Mouse (Mus musculus): ENCODE data around the gene Foxred2.
A peak's percentile ranks its signal among the peaks of the same experiment; 100 is the strongest.

Foxred2 gene

DNA sequence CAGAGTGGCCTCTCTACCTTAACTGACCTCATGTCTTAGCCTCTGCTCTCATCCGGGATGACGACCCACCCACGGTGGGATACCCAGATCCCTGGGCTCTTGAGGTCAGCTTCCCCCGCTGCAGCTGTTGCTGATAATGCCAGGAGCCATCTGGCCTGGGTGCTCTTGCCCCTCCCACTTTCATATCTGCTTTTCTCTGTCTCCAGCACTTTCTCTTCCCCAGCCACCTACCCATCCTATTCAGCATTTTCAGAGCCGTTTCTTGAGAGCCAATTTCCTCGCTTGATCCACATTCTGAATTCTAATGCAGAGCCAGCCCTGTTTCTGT, 24.9 kb downstream of the Foxred2 start:
- Histone ChIP-seq H3K27me3 (ENCODE audit: control insufficient read depth, insufficient read depth, low read length, poor library complexity, severe bottlenecking) (no peaks in the 10 kb centered on the region), H3K36me3 (ENCODE audit: control insufficient read depth, insufficient read depth, low read length, poor library complexity, severe bottlenecking) (peaks cover 2% of the 10 kb centered on the region)
- DNase-seq (ENCODE audit: low read depth, low spot score), result peak; percentile 68

DNA sequence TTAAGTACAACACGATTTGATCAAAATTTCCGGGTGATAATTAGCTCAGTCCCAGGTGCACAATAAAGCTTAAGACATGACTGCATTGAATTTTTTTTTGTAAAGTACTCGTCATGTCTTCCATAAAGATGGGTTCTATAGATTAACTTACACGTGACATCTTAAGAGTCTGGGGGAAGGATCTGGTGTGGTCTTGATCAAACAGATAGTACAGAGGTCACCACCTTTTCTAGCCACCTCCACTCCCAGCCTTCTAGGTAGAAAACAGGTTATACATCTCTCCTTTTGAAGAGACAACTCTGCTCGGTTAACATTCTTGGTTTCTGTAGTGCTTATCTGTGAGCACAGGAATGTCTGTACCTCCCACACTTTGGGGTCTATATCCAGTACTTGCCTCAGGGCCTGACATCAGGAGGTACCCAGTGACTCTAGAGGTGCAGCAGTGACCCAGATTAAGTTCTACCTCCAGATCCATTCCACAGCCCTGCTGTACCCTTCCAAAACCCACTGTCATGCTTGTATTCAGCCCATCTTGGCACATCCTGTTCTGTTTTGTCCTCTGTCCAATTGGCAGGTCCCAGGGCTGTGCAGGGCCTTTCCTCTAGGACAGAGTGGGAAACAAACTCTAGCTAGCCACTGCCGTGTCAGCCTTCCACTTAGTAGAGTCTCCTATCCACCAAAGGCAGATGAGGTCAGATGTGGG, 25.4 kb downstream of the Foxred2 start:
- no peaks in the 10 kb centered on the region for H3K27me3 ChIP-seq (ENCODE audit: control insufficient read depth, insufficient read depth, low read length, poor library complexity, severe bottlenecking)
- no peak for DNase-seq (ENCODE audit: low read depth, low spot score)
- peaks cover 2% of the 10 kb centered on the region for H3K36me3 ChIP-seq (ENCODE audit: control insufficient read depth, insufficient read depth, low read length, poor library complexity, severe bottlenecking)

DNA sequence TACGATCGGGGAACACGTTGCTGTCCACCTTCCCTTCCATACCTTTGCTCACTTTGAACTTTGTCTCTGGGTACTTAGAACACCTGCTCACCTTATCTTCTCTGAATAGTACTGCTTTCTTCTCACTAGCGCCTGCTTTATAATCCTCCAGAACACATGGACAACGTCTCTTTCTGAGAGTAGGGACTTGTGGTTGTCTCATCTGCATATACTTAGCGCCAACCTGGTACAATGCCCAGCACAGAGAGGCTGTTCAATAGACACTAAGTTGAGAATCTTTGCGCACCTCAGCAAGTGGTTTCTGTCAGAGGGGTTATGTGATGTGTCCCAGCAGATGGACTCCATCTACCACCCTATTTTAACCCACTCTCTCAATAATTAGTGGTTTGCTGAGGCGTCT, 26.7 kb downstream of the Foxred2 start:
- no peak for DNase-seq (ENCODE audit: low read depth, low spot score)
- H3K27me3 ChIP-seq (ENCODE audit: control insufficient read depth, insufficient read depth, low read length, poor library complexity, severe bottlenecking), result no peaks in the 10 kb centered on the region
- H3K36me3 ChIP-seq (ENCODE audit: control insufficient read depth, insufficient read depth, low read length, poor library complexity, severe bottlenecking), result peaks cover 2% of the 10 kb centered on the region

DNA sequence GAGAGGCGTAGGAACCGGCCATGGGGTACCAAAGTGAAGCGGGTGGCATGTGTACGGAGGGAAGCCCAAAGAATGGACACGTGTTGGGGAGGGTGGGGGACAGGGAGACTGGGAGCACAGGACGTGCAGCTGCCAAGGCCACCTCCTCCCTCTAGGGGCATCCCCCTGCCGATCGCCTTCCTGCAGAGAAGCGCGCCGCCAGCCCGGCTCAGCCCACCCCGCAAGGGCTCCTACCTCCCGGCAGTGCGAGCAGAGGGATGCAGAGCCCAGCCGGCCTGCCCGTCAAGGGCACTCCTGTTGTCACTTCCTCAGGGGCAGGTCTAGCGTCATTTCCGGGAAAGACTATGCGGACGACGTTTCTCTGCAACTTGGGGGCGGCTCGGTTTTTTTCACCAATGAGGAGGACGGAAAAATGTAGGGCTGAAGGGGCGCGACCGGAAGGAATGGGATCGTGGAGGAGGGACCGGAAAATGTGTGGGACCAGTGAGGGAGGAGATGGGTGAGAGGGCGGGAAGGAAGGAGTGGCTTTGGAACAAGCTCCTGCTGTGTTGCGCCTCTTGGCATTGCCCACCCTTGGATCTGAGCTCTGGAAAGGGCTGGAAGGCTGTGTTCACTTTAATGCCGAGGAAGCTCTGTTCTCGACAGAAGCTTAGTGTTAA, 27.7 kb downstream of the Foxred2 start, which contains the start of gene Txn2:
Gene Txn2 (minus strand): TSS at position 334 of the 659 bp plus-strand sequence.
- no peaks in the 10 kb centered on the region for H3K27me3 ChIP-seq (ENCODE audit: control insufficient read depth, insufficient read depth, low read length, poor library complexity, severe bottlenecking)
- peak; percentile 96 for DNase-seq (ENCODE audit: low read depth, low spot score)
- peaks cover 6% of the 10 kb centered on the region for H3K36me3 ChIP-seq (ENCODE audit: control insufficient read depth, insufficient read depth, low read length, poor library complexity, severe bottlenecking)

DNA sequence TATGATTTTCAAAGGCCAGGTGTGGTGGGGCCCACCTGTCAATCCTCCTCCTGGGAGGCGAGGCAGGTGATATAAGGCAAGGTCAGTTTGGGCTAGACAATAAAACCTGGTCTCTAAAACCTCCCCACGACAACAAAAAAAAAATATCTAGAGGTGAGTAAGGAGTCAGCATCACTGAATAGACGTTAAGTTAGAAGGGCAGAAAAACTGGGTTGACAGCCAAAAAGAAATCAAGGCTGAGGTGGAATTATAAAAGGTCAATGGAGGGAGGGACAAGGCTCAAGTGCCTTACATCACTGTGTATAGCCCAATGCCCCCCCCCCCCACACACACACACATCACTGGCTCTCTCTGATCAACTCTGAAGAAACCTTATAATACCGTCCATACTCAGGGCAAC, 28.4 kb downstream of the Foxred2 start:
- no peaks in the 10 kb centered on the region for H3K27me3 ChIP-seq (ENCODE audit: control insufficient read depth, insufficient read depth, low read length, poor library complexity, severe bottlenecking)
- H3K36me3 ChIP-seq (ENCODE audit: control insufficient read depth, insufficient read depth, low read length, poor library complexity, severe bottlenecking), result peaks cover 9% of the 10 kb centered on the region
- DNase-seq (ENCODE audit: low read depth, low spot score), result no peak

DNA sequence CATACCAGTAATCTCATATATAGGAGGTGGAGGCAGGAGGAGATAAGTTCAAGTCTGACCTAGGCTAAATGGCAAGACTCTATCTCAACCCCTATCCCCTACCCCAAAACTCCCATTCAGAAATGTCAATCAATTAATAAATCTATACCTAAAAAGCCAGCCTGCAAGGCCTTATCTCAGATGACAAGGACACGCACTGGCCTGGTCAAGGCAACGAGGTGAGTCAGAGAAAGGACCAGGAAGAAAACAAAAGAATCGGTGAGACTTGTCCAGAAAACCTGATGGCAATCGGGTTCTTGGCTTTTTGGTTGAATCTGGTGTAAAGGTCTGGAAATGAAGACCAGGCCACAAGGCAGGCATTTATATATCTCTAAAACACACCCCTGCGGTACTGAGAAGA, 29.6 kb downstream of the Foxred2 start:
- H3K36me3 ChIP-seq (ENCODE audit: control insufficient read depth, insufficient read depth, low read length, poor library complexity, severe bottlenecking), result peaks cover 9% of the 10 kb centered on the region
- no peaks in the 10 kb centered on the region for H3K27me3 ChIP-seq (ENCODE audit: control insufficient read depth, insufficient read depth, low read length, poor library complexity, severe bottlenecking)
- DNase-seq (ENCODE audit: low read depth, low spot score), result no peak

DNA sequence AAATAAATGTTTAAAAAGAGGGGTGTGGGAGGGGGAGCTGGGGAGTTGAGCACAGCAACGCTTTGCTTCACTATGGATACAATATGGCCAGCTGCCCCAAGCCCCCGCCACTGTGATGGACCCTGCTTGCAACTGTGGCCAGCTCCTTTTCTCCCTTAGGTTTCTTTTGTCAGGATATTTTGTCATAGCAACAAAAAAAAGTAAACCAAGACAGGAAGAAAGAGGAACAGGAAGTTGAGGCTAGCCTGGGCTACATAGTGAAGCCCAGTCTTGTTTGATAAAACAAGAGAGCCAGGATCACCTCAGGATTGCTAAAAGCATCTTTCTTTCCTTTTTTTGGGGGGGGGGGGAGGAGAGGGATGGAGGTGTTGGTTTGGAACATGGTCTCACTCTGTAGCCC, 31.3 kb downstream of the Foxred2 start:
- Histone ChIP-seq H3K27me3 (ENCODE audit: control insufficient read depth, insufficient read depth, low read length, poor library complexity, severe bottlenecking) (no peaks in the 10 kb centered on the region), H3K36me3 (ENCODE audit: control insufficient read depth, insufficient read depth, low read length, poor library complexity, severe bottlenecking) (peaks cover 9% of the 10 kb centered on the region)
- DNase-seq (ENCODE audit: low read depth, low spot score), result no peak

DNA sequence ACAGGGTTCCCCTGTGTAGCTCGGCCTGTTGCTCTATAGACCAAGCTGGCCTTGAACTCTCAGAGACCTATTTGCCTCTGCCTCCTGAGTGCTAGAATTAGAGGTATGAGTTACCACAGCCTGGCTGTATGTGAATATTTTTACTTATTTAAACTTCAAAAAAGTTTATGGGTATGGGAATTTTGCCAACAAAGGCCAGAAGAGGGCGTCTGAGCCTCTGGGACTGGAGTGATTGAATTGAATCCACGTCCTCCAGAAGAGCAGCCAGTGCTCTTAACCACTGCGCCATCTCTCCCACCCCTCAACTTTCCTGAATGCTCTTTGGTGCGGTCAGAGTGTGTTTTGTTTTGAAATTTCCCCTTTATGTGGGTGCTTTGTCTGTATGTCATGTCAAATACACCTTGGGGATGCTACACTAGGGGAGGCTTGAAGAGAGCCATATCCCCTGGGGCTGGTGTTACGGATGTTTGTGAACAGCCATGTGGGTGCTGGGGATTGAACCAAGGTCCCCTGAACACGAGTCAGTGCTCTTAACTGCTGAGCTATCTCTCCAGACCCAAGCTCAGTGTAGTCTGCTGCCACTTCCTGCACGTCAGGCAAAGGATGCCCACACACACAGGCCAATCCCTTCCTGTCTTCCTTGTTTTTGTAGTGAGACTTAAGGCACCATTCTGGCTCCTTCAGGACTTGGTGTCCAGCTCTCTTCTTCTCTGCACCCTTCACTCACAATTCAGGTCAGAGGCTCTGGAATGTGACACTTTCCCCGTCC, 33.1 kb downstream of the Foxred2 start:
- H3K27me3 ChIP-seq (ENCODE audit: control insufficient read depth, insufficient read depth, low read length, poor library complexity, severe bottlenecking), result no peaks in the 10 kb centered on the region
- H3K36me3 ChIP-seq (ENCODE audit: control insufficient read depth, insufficient read depth, low read length, poor library complexity, severe bottlenecking), result peaks cover 9% of the 10 kb centered on the region
- no peak for DNase-seq (ENCODE audit: low read depth, low spot score)

DNA sequence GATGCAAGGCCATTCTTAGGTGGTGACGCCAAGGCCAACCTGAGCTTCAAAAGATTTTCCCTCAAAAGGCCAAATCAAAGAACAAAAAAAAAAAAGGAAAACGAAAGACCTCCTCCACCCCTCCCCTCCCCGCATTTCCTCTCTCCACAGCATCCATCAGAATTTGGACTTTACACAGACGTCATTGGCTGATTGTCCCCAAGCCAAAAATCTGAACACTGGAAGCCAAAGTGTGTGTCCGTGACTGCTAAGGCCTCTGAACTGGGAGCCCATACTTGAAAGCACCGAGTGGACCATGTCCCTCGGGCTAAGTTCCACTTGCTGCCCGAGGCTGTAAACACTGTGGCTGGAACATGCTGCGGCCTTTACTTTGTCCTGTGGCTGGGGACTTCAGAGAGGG, 33.8 kb downstream of the Foxred2 start:
- no peak for DNase-seq (ENCODE audit: low read depth, low spot score)
- H3K27me3 ChIP-seq (ENCODE audit: control insufficient read depth, insufficient read depth, low read length, poor library complexity, severe bottlenecking), result no peaks in the 10 kb centered on the region
- peaks cover 10% of the 10 kb centered on the region for H3K36me3 ChIP-seq (ENCODE audit: control insufficient read depth, insufficient read depth, low read length, poor library complexity, severe bottlenecking)

DNA sequence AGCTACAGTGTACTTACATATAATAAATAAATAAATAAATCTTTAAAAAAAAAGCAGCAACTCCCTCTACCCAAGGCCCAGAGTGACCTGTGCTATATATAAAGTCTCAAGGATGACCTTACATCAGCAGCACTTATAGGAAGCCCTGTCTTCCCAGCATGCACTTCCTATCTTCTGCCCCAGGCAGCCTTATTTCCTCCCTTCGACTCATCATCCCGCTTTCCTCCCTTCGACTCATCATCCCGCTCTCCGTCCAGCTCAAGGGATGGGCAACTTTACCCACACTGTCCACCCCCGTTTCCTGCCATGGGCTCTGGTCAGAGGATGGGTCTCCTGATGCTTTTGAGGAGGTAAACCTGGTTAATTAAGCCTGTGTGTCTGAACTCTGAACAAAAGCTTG, 34.9 kb downstream of the Foxred2 start:
- H3K27me3 ChIP-seq (ENCODE audit: control insufficient read depth, insufficient read depth, low read length, poor library complexity, severe bottlenecking), result no peaks in the 10 kb centered on the region
- peaks cover 9% of the 10 kb centered on the region for H3K36me3 ChIP-seq (ENCODE audit: control insufficient read depth, insufficient read depth, low read length, poor library complexity, severe bottlenecking)
- DNase-seq (ENCODE audit: low read depth, low spot score), result no peak

DNA sequence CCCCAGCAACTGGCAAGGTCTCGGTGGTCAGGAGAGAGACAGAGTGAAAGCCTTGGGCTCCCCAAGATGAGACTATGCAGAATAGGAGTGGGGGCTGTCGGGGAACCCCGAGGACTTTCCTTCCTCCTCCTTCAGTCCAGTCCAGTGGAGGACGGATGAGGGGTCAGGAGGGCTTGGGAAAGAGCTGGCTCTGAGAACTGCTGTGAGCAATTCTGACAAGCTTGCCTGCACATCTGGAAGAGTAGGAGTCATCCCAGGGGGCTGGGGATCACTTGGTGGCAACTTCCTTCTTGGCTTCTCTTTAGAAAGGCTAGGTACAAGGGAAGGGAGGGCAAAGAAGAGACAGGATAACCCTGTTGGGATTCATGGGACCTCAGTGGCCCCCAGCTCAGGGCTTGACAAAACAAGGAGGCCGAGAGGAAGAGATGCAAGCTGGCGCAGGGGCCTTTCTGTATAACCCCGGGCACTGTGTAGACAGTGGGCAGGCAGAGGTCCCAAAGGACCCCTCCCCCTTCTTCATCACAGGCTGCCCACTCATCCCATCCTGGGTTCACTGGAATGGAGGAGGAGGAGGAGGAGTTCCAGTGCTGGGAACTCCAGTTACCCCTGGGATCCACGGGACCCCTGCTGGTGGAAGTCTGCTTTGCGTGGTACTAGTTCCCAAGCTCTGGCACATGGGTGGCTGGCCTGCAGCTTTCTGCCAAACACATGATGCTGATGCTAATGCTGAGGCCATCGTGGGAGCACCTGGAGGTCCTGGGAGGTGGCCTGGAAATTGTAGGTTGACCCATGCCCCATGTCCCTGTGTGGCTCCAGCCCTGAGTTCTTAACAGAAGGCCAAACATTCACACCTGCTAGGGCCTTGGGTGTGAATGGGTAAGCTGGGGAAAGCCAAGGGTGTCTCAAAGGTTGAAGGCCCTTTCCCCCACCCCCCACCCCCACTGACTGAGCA, 35.7 kb downstream of the Foxred2 start:
- Histone ChIP-seq H3K27me3 (ENCODE audit: control insufficient read depth, insufficient read depth, low read length, poor library complexity, severe bottlenecking) (no peaks in the 10 kb centered on the region), H3K36me3 (ENCODE audit: control insufficient read depth, insufficient read depth, low read length, poor library complexity, severe bottlenecking) (peaks cover 9% of the 10 kb centered on the region)
- DNase-seq (ENCODE audit: low read depth, low spot score), result peak; percentile 24

DNA sequence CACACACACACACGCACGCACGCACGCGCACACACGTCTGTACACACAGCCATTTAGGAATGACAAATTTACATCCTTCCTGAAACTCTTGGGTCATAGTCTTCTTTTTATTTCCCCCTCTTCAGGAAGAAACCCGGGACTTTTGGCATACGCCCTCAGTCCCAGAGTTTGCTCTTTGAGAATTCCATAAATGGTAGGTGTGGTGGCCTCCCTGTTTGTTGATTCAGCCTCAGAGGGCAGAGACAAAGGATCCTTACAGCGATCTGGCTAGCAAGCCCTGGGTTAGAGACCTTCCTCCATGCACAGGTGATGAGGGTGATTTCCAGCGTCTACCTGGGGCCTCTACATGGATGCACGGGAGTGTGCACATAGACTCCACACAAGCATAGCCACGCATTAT, 37.1 kb downstream of the Foxred2 start:
- Histone ChIP-seq H3K36me3 (ENCODE audit: control insufficient read depth, insufficient read depth, low read length, poor library complexity, severe bottlenecking) (peaks cover 10% of the 10 kb centered on the region), H3K27me3 (ENCODE audit: control insufficient read depth, insufficient read depth, low read length, poor library complexity, severe bottlenecking) (no peaks in the 10 kb centered on the region)
- DNase-seq (ENCODE audit: low read depth, low spot score), result no peak

DNA sequence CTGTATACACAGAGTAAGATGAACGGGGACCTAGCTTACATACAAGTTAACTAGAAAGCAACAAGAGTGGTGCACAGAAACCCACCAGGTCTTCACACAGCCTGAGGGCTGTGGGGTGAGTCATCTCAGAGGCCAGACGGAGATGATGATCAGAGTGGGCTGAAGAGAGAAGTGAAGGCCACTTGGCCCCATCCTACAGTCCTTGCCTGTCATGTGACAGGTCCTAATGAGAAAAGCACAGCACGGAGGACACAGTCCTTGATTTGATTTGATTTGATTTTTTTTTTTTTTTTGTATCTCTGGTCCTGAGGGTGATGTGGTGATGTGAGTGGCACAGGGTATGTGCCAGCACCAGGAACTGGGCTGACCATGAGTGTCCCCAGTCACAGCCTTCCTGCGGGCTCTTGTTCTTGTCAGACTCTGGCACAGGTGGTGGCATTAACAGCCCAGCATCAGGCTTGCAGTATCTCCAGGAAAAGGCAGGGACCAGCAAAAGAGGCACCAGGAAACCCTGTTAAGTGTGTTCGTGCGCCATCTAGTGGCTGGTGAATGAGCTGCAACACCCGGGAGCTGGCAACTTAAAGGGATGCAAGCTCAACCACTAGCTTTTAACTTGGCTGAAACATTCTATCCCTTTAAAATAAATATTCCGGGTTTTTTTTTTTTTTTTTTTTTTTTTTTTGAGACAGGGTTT, 39.5 kb downstream of the Foxred2 start:
- Histone ChIP-seq H3K36me3 (ENCODE audit: control insufficient read depth, insufficient read depth, low read length, poor library complexity, severe bottlenecking) (peaks cover 3% of the 10 kb centered on the region), H3K27me3 (ENCODE audit: control insufficient read depth, insufficient read depth, low read length, poor library complexity, severe bottlenecking) (no peaks in the 10 kb centered on the region)
- DNase-seq (ENCODE audit: low read depth, low spot score), result peak; percentile 86

DNA sequence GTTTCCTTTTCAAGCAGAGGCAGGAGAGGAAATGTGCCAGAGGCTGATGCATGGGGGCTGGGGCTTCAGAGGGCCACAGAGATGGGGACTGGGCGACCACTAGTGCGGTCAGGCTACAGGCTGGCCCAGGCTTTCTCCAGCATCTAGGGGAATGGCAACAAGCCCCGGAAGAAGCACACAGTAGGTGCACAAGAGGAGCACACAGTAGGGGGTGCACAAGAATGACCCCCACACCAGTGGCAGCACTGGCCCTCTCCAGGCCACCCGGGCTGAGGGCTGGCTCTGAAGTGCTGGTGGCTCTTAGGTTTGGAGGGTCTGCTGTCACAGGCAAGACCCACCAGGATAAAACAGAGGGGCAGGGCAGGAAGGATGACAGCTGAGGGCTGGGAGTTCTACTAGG, 41.2 kb downstream of the Foxred2 start:
- Histone ChIP-seq H3K36me3 (ENCODE audit: control insufficient read depth, insufficient read depth, low read length, poor library complexity, severe bottlenecking) (peaks cover 3% of the 10 kb centered on the region), H3K27me3 (ENCODE audit: control insufficient read depth, insufficient read depth, low read length, poor library complexity, severe bottlenecking) (no peaks in the 10 kb centered on the region)
- no peak for DNase-seq (ENCODE audit: low read depth, low spot score)

All from splenic B cell, adult 2 months (primary cell).